ENCODE assay signal across 10 mouse cellular contexts in genomic region chr10:98857395-98857794, GRCm38 (mm10). TPM values are rescaled to one million over a fixed set of nuclear protein-coding genes. Genes with fewer than 3 reads are reported as not detected.
A peak's percentile ranks its signal among the peaks of the same experiment; 100 is the strongest.
DNase-seq lines count a peak whose midpoint lies in the region; ATAC-seq lines count a peak whose summit lies in the region.
"Had no signal": no experiment of that assay in that cellular context is flagged by ENCODE, and none has a peak within 500 bp of the region (broad histone marks: within the 10 kb centered on the region; RNA-seq: fewer than 3 reads in every experiment).

No protein-coding gene starts in this region.

- WGBS in kidney, embryonic 16.5 days, result 49% methylated on average over 3 of the region's 3 CpGs

- H3K27me3 ChIP-seq in kidney, embryonic 16.5 days (ENCODE audit: insufficient read depth, low read length), result no peaks in the 10 kb centered on the region
- H3K27me3 ChIP-seq: intestine, embryonic 15.5 days; megakaryocyte, embryonic 14.5 days had no signal

- peak; percentile 71; the same call in 1 of the 2 replicates for ATAC-seq in kidney, embryonic 16.5 days (ENCODE audit: low FRiP score, low TSS enrichment)
- ATAC-seq: intestine, embryonic 15.5 days had no signal

- no peak overlapping the region for H3K4me2 ChIP-seq in kidney, embryonic 16.5 days (replicated peaks; ENCODE audit: low read depth, low read length)
- H3K4me2 ChIP-seq: intestine, embryonic 15.5 days had no signal

- H3K9me3 ChIP-seq in kidney, embryonic 16.5 days (ENCODE audit: low read length), result no peaks in the 10 kb centered on the region
- H3K9me3 ChIP-seq: intestine, embryonic 15.5 days; megakaryocyte, embryonic 14.5 days had no signal

- H3K27ac ChIP-seq in kidney, embryonic 16.5 days (ENCODE audit: low read length), result no peak overlapping the region
- H3K27ac ChIP-seq: intestine, embryonic 15.5 days had no signal

- H3K36me3 ChIP-seq in kidney, embryonic 16.5 days (ENCODE audit: insufficient read depth, low read length), result no peaks in the 10 kb centered on the region
- H3K36me3 ChIP-seq: intestine, embryonic 15.5 days had no signal

- DNase-seq in ovary, adult 18-20 months (ENCODE audit: low spot score), result peak; percentile 1
- no peak for DNase-seq in ovary, postnatal 10 days (ENCODE audit: low spot score)
- DNase-seq in gonadal fat pad, adult 2 months (ENCODE audit: low read depth), result peak; percentile 79
- DNase-seq in thymus, postnatal 4 days, result no peak
- no peak for DNase-seq in thymus, postnatal 10 days (ENCODE audit: low spot score in 2 of 2)
- DNase-seq in right cerebral cortex, adult 18-20 months, result no peak
- DNase-seq in thymus, postnatal 14 days, result no peak

- H3K9ac ChIP-seq in kidney, embryonic 16.5 days (replicated peaks; ENCODE audit: low read length), result no peak overlapping the region
- H3K9ac ChIP-seq: intestine, embryonic 15.5 days had no signal

- no peaks in the 10 kb centered on the region for H3K4me1 ChIP-seq in kidney, embryonic 16.5 days (ENCODE audit: insufficient read depth, low read length)
- H3K4me1 ChIP-seq: intestine, embryonic 15.5 days had no signal

- H3K4me3 ChIP-seq in kidney, embryonic 16.5 days (ENCODE audit: low read length), result no peak overlapping the region
- H3K4me3 ChIP-seq: intestine, embryonic 15.5 days; megakaryocyte, embryonic 14.5 days had no signal

RNA-seq across cellular contexts. Expression of gene Atp2b1, which starts 56.8 kb away (rescaled TPM):
- polyA plus RNA-seq in gonadal fat pad, adult 2 months (2012; rRNA removed), result 25.6 and 26.8 TPM in 2 replicates
- 164 and 182 TPM in 2 replicates for polyA plus RNA-seq in kidney, embryonic 16.5 days (2015; fragmentation: Nextera tagmentation; extraction: Ambion mirVana)

Comparison
In these comparisons a context has a peak if more than half of its experiments do, and no peak if none do; other contexts are left out.
1. DNase-seq: peak in ovary, adult 18-20 months (single experiment) and gonadal fat pad, adult 2 months (single experiment); none in ovary, postnatal 10 days (single experiment), thymus, postnatal 4 days (single experiment), thymus, postnatal 10 days (0 of 2), right cerebral cortex, adult 18-20 months (single experiment) and thymus, postnatal 14 days (single experiment).